Mouse (Mus musculus): ENCODE measurements around the gene Gm973. TPM values are rescaled to one million over a fixed set of nuclear protein-coding genes. Genes with fewer than 3 reads are reported as not detected.

Gm973 gene
- polyA plus RNA-seq, 1 experiment: 72.5 TPM

- H3K4me3 ChIP-seq (ENCODE audit: control insufficient read depth, low read depth, low read length): no peak overlapping the region
- H3K27ac ChIP-seq (ENCODE audit: control insufficient read depth, insufficient read depth, low read depth, low read length): no peak overlapping the region
- no peak for TF ChIP-seq CTCF (IDR thresholded peaks at IDR 0.05; ENCODE audit: control insufficient read depth, insufficient read depth, insufficient replicate concordance, low read depth, low read length)
- no peak for TF ChIP-seq POLR2A (IDR thresholded peaks at IDR 0.05; ENCODE audit: control insufficient read depth, low read depth, low read length)
- peaks cover 2% of the 10 kb centered on the region for H3K4me1 ChIP-seq (ENCODE audit: control insufficient read depth, insufficient read depth, low read length)
- no peaks in the 10 kb centered on the region for H3K27me3 ChIP-seq (ENCODE audit: control insufficient read depth, insufficient read depth, low read length)
- H3K36me3 ChIP-seq (ENCODE audit: control insufficient read depth, insufficient read depth, low read length): no peaks in the 10 kb centered on the region
These were observed 50.9 kb downstream of the Gm973 start for GRCm38 (mm10) chr1:59566926-59567325.

- no peaks in the 10 kb centered on the region; the same call in none of the 2 replicates for H3K4me1 ChIP-seq (ENCODE audit: control insufficient read depth, insufficient read depth, low read length)
- no peak overlapping the region for H3K4me3 ChIP-seq (ENCODE audit: control insufficient read depth, low read depth, low read length)
- no peaks in the 10 kb centered on the region for H3K27me3 ChIP-seq (ENCODE audit: control insufficient read depth, insufficient read depth, low read length)
- no peaks in the 10 kb centered on the region for H3K36me3 ChIP-seq (ENCODE audit: control insufficient read depth, insufficient read depth, low read length)
- H3K27ac ChIP-seq (ENCODE audit: control insufficient read depth, insufficient read depth, low read depth, low read length): no peak overlapping the region
- TF ChIP-seq CTCF (IDR thresholded peaks at IDR 0.05; ENCODE audit: control insufficient read depth, insufficient read depth, insufficient replicate concordance, low read depth, low read length): no peak
- TF ChIP-seq POLR2A (IDR thresholded peaks at IDR 0.05; ENCODE audit: control insufficient read depth, low read depth, low read length): no peak
These were observed 51.5 kb downstream of the Gm973 start for GRCm38 (mm10) chr1:59567521-59567920.

GRCm38 (mm10) chr1:59568283-59568682 is 52.2 kb downstream of the Gm973 start:
- no peaks in the 10 kb centered on the region for H3K4me1 ChIP-seq (ENCODE audit: control insufficient read depth, insufficient read depth, low read length)
- H3K27me3 ChIP-seq (ENCODE audit: control insufficient read depth, insufficient read depth, low read length): no peaks in the 10 kb centered on the region
- no peak overlapping the region for H3K27ac ChIP-seq (ENCODE audit: control insufficient read depth, insufficient read depth, low read depth, low read length)
- no peak overlapping the region for H3K4me3 ChIP-seq (ENCODE audit: control insufficient read depth, low read depth, low read length)
- H3K36me3 ChIP-seq (ENCODE audit: control insufficient read depth, insufficient read depth, low read length): no peaks in the 10 kb centered on the region
- no peak for TF ChIP-seq POLR2A (IDR thresholded peaks at IDR 0.05; ENCODE audit: control insufficient read depth, low read depth, low read length)
- no peak for TF ChIP-seq CTCF (IDR thresholded peaks at IDR 0.05; ENCODE audit: control insufficient read depth, insufficient read depth, insufficient replicate concordance, low read depth, low read length)

- H3K36me3 ChIP-seq (ENCODE audit: control insufficient read depth, insufficient read depth, low read length): no peaks in the 10 kb centered on the region
- no peaks in the 10 kb centered on the region for H3K4me1 ChIP-seq (ENCODE audit: control insufficient read depth, insufficient read depth, low read length)
- TF ChIP-seq POLR2A (IDR thresholded peaks at IDR 0.05; ENCODE audit: control insufficient read depth, low read depth, low read length) (no peak), CTCF (IDR thresholded peaks at IDR 0.05; ENCODE audit: control insufficient read depth, insufficient read depth, insufficient replicate concordance, low read depth, low read length) (no peak)
- H3K4me3 ChIP-seq (ENCODE audit: control insufficient read depth, low read depth, low read length): no peak overlapping the region
- no peak overlapping the region for H3K27ac ChIP-seq (ENCODE audit: control insufficient read depth, insufficient read depth, low read depth, low read length)
- no peaks in the 10 kb centered on the region for H3K27me3 ChIP-seq (ENCODE audit: control insufficient read depth, insufficient read depth, low read length)
These were observed 53.2 kb downstream of the Gm973 start for GRCm38 (mm10) chr1:59569301-59569700.

GRCm38 (mm10) chr1:59570767-59571166 is 54.7 kb downstream of the Gm973 start:
- Histone ChIP-seq H3K4me3 (ENCODE audit: control insufficient read depth, low read depth, low read length) (no peak overlapping the region), H3K4me1 (ENCODE audit: control insufficient read depth, insufficient read depth, low read length) (no peaks in the 10 kb centered on the region), H3K36me3 (ENCODE audit: control insufficient read depth, insufficient read depth, low read length) (no peaks in the 10 kb centered on the region), H3K27me3 (ENCODE audit: control insufficient read depth, insufficient read depth, low read length) (no peaks in the 10 kb centered on the region), H3K27ac (ENCODE audit: control insufficient read depth, insufficient read depth, low read depth, low read length) (no peak overlapping the region)
- TF ChIP-seq POLR2A (IDR thresholded peaks at IDR 0.05; ENCODE audit: control insufficient read depth, low read depth, low read length) (no peak), CTCF (IDR thresholded peaks at IDR 0.05; ENCODE audit: control insufficient read depth, insufficient read depth, insufficient replicate concordance, low read depth, low read length) (no peak)

GRCm38 (mm10) chr1:59571502-59571901 is 55.4 kb downstream of the Gm973 start:
- Histone ChIP-seq H3K4me3 (ENCODE audit: control insufficient read depth, low read depth, low read length) (no peak overlapping the region), H3K4me1 (ENCODE audit: control insufficient read depth, insufficient read depth, low read length) (no peaks in the 10 kb centered on the region), H3K27me3 (ENCODE audit: control insufficient read depth, insufficient read depth, low read length) (no peaks in the 10 kb centered on the region), H3K36me3 (ENCODE audit: control insufficient read depth, insufficient read depth, low read length) (no peaks in the 10 kb centered on the region), H3K27ac (ENCODE audit: control insufficient read depth, insufficient read depth, low read depth, low read length) (no peak overlapping the region)
- no peak for TF ChIP-seq CTCF (IDR thresholded peaks at IDR 0.05; ENCODE audit: control insufficient read depth, insufficient read depth, insufficient replicate concordance, low read depth, low read length)
- TF ChIP-seq POLR2A (IDR thresholded peaks at IDR 0.05; ENCODE audit: control insufficient read depth, low read depth, low read length): no peak

- H3K27ac ChIP-seq (ENCODE audit: control insufficient read depth, insufficient read depth, low read depth, low read length): no peak overlapping the region
These were observed 57.8 kb downstream of the Gm973 start for GRCm38 (mm10) chr1:59573843-59574242.

More at GRCm38 (mm10) chr1:59573843-59574242, 57.8 kb downstream of the Gm973 start:
- TF ChIP-seq POLR2A (IDR thresholded peaks at IDR 0.05; ENCODE audit: control insufficient read depth, low read depth, low read length): no peak
- no peak for TF ChIP-seq CTCF (IDR thresholded peaks at IDR 0.05; ENCODE audit: control insufficient read depth, insufficient read depth, insufficient replicate concordance, low read depth, low read length)
- no peak overlapping the region for H3K4me3 ChIP-seq (ENCODE audit: control insufficient read depth, low read depth, low read length)
- no peaks in the 10 kb centered on the region for H3K27me3 ChIP-seq (ENCODE audit: control insufficient read depth, insufficient read depth, low read length)
- H3K4me1 ChIP-seq (ENCODE audit: control insufficient read depth, insufficient read depth, low read length): no peaks in the 10 kb centered on the region
- no peaks in the 10 kb centered on the region for H3K36me3 ChIP-seq (ENCODE audit: control insufficient read depth, insufficient read depth, low read length)
